Mouse (Mus musculus): ENCODE data around the gene Cant1. TPM values are rescaled to one million over a fixed set of nuclear protein-coding genes. Genes with fewer than 3 reads are reported as not detected.

The Cant1 gene
- total RNA-seq, 2 experiments from 2014 or later: 9.4 to 9.7 TPM

Other genes starting within 250 kb of the Cant1 start
- gene Cyth1, start 170.5 kb downstream of the Cant1 start, total RNA-seq (2021): 10 to 100 TPM; 33.5 to 34.7 TPM
- 10 to 100 TPM; 11.1 to 14.7 TPM for gene Usp36, start 128.8 kb downstream of the Cant1 start, total RNA-seq (2021)
- gene Cep295nl, start 76.6 kb downstream of the Cant1 start, total RNA-seq (2021): 1 to 10 TPM; 1.2 to 1.3 TPM
- 10 to 100 TPM; 73.9 to 92.0 TPM for gene Timp2, start 63.3 kb downstream of the Cant1 start, total RNA-seq (2021)
- gene Lgals3bp, start 17.0 kb downstream of the Cant1 start, total RNA-seq (2021): 10 to 100 TPM; 13.0 to 19.2 TPM
- 1 to 10 TPM; 9.3 to 9.7 TPM for gene C1qtnf1, start 9.1 kb upstream of the Cant1 start, total RNA-seq (2021)
- gene Engase, start 57.7 kb upstream of the Cant1 start, total RNA-seq (2021): 1 to 10 TPM; 4.6 to 4.7 TPM

All from gastrocnemius, postnatal 36 days (tissue).